Mouse (Mus musculus) left cerebral cortex, postnatal 36 days (tissue): ENCODE measurements at regions not wholly inside any gene's neighbourhood (a gene's known extent, or its start where the extent isn't known, plus 50 kb on each side); places are given as distances from the start of the nearest gene placed in this dataset.

Source experiments
- DNase-seq, 2 experiments: peaks; one replicate each; pipeline ENCODE4 v3.0.0; 2021 to 2022; ENCODE audit warnings: low spot score in 2 of 2, mixed read lengths in 1 of 2
- intact Hi-C: fragments of 180-260 bp; cut with DNase I; formaldehyde crosslinking; loops from one replicate; pipeline ENCODE4 v1.15.1; 2025

DNA sequence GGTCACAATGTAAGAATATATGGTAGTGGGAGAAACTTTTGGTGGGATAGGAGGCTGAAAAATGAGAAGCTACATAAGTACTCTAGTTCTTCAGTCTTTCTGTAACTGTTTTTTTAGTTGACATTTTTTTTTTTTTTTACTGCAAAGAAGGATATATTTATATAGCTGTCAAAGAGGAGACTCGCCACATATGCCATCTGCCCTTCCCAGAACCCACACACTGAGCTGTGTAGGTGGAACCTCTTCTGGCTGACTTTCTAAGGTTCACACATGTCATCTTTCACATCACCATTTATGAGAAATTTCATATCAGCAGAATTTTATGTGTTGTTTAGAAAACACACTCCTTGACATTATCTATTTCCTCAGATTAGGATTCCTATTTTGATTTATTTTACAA, 574.7 kb downstream of the Gm37988 start:
- intact Hi-C loops = no loop called here
- peak in 1 of 2 experiments; percentile 13 for DNase-seq
